Comparison of ENCODE assay signal across 10 mouse cellular contexts in the genomic region with DNA sequence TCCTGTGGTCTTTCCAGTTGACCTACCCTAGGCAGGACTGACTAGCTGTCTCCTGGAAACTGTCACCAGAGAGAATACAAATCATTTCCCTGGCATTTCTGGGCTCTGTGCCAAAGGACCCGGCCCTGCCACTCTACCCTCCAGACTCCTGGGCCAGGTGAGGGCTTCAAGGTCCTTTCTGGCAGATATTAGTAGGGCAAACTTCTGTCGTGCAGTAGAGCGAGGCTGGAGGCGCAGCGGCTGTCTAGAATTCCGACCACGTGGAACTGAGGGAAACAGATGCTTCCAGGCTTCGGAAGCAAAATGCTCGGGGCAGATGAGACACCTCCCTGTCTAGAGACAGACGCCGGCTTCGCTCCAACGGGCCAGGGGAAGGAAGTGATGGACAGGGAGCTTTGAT. TPM values are rescaled to one million over a fixed set of nuclear protein-coding genes. Genes with fewer than 3 reads are reported as not detected.
DNase-seq lines count a peak whose midpoint lies in the region; ATAC-seq and TF ChIP-seq lines count a peak whose summit lies in the region.
"Had no signal": no experiment of that assay in that cellular context is flagged by ENCODE, and none has a peak within 500 bp of the region (broad histone marks: within the 10 kb centered on the region; RNA-seq: fewer than 3 reads in every experiment).

No protein-coding gene starts in this region.

- no peak overlapping the region for H3K27ac ChIP-seq in liver, adult 2 months (replicated peaks; ENCODE audit: insufficient read depth, low read depth, low read length)
- no peak overlapping the region for H3K27ac ChIP-seq in liver, embryonic 11.5 days (ENCODE audit: low read depth, low read length)
- H3K27ac ChIP-seq in hindbrain, postnatal 0 days, result no peak overlapping the region
- H3K27ac ChIP-seq in lung, embryonic 14.5 days (ENCODE audit: low read depth), result no peak overlapping the region
- H3K27ac ChIP-seq: embryonic facial prominence, embryonic 12.5 days; heart, embryonic 15.5 days; liver, embryonic 15.5 days had no signal

- no peaks in the 10 kb centered on the region for H3K27me3 ChIP-seq in liver, adult 2 months (ENCODE audit: control insufficient read depth, insufficient read depth, low read length)
- H3K27me3 ChIP-seq in liver, embryonic 11.5 days (replicated peaks; ENCODE audit: control insufficient read depth, insufficient read depth, low read length), result no peaks in the 10 kb centered on the region
- no peaks in the 10 kb centered on the region for H3K27me3 ChIP-seq in hindbrain, postnatal 0 days (ENCODE audit: insufficient read depth, low read length)
- no peaks in the 10 kb centered on the region for H3K27me3 ChIP-seq in lung, embryonic 14.5 days (ENCODE audit: insufficient read depth, low read length)
- H3K27me3 ChIP-seq: embryonic facial prominence, embryonic 12.5 days; heart, embryonic 15.5 days; liver, embryonic 15.5 days had no signal

- no peak for ATAC-seq in liver, embryonic 11.5 days (replicated peaks; ENCODE audit: low FRiP score)
- ATAC-seq in hindbrain, postnatal 0 days, result peak; percentile 30; the same call in 1 of the 2 replicates
- no peak for ATAC-seq in lung, embryonic 14.5 days (ENCODE audit: insufficient read depth)

- H3K4me3 ChIP-seq in liver, adult 2 months (ENCODE audit: insufficient read depth, low read depth, low read length), result no peak overlapping the region
- H3K4me3 ChIP-seq in liver, embryonic 11.5 days (ENCODE audit: low read depth, low read length), result no peak overlapping the region
- H3K4me3 ChIP-seq in hindbrain, postnatal 0 days (ENCODE audit: low read length), result no peak overlapping the region
- no peak overlapping the region for H3K4me3 ChIP-seq in lung, embryonic 14.5 days (ENCODE audit: low read depth, low read length)
- H3K4me3 ChIP-seq: embryonic facial prominence, embryonic 12.5 days; heart, embryonic 15.5 days; liver, embryonic 15.5 days had no signal

- no peak overlapping the region for H3K9ac ChIP-seq in liver, adult 2 months (ENCODE audit: low read depth, low read length)
- no peak overlapping the region for H3K9ac ChIP-seq in liver, embryonic 11.5 days (ENCODE audit: low read depth, low read length)
- H3K9ac ChIP-seq in hindbrain, postnatal 0 days (replicated peaks; ENCODE audit: low read length), result no peak overlapping the region
- no peak overlapping the region for H3K9ac ChIP-seq in lung, embryonic 14.5 days
- H3K9ac ChIP-seq: embryonic facial prominence, embryonic 12.5 days; heart, embryonic 15.5 days; liver, embryonic 15.5 days had no signal

- no peak for TF ChIP-seq CTCF in liver, adult 2 months (IDR thresholded peaks at IDR 0.05; ENCODE audit: low read depth, low read length)
- no peak for TF ChIP-seq CTCF in hindbrain, postnatal 0 days (IDR thresholded peaks at IDR 0.05; ENCODE audit: low read depth)
- TF ChIP-seq CTCF in lung, embryonic 14.5 days (IDR thresholded peaks at IDR 0.05; ENCODE audit: low read depth), result no peak

- H3K4me2 ChIP-seq in liver, embryonic 11.5 days, result no peak overlapping the region
- H3K4me2 ChIP-seq in hindbrain, postnatal 0 days (ENCODE audit: low read depth, low read length), result no peak overlapping the region
- H3K4me2 ChIP-seq in lung, embryonic 14.5 days, result no peak overlapping the region
- H3K4me2 ChIP-seq: embryonic facial prominence, embryonic 12.5 days; heart, embryonic 15.5 days; liver, embryonic 15.5 days had no signal

- H3K79me2 ChIP-seq in liver, adult 2 months (ENCODE audit: control insufficient read depth, insufficient read depth, low read length), result peaks cover 7% of the 10 kb centered on the region; the same call in 1 of the 2 replicates

- peaks cover 3% of the 10 kb centered on the region for H3K4me1 ChIP-seq in liver, adult 2 months (ENCODE audit: control insufficient read depth, insufficient read depth, low read length)
- H3K4me1 ChIP-seq in liver, embryonic 11.5 days (replicated peaks; ENCODE audit: control insufficient read depth, insufficient read depth, low read length), result no peaks in the 10 kb centered on the region
- H3K4me1 ChIP-seq in hindbrain, postnatal 0 days (ENCODE audit: insufficient read depth, low read length), result peaks cover 18% of the 10 kb centered on the region
- H3K4me1 ChIP-seq in lung, embryonic 14.5 days (ENCODE audit: insufficient read depth), result peaks cover 3% of the 10 kb centered on the region; the same call in 1 of the 2 replicates
- H3K4me1 ChIP-seq: liver, embryonic 15.5 days had no signal

- H3K36me3 ChIP-seq in liver, adult 2 months (ENCODE audit: control insufficient read depth, insufficient read depth, low read length), result no peaks in the 10 kb centered on the region
- no peaks in the 10 kb centered on the region for H3K36me3 ChIP-seq in liver, embryonic 11.5 days (ENCODE audit: control insufficient read depth, insufficient read depth, low read length)
- no peaks in the 10 kb centered on the region; the same call in 1 of the 2 replicates for H3K36me3 ChIP-seq in hindbrain, postnatal 0 days (ENCODE audit: insufficient read depth, low read length)
- no peaks in the 10 kb centered on the region for H3K36me3 ChIP-seq in lung, embryonic 14.5 days (ENCODE audit: insufficient read depth)
- H3K36me3 ChIP-seq: embryonic facial prominence, embryonic 12.5 days; heart, embryonic 15.5 days; liver, embryonic 15.5 days had no signal

- TF ChIP-seq POLR2A in liver, adult 2 months (IDR thresholded peaks at IDR 0.05; ENCODE audit: extremely low read depth, insufficient read depth, low read length), result no peak

- DNase-seq in liver, adult 2 months (ENCODE audit: extremely low read depth, low read depth, low spot score), result peak; percentile 47
- DNase-seq in liver, embryonic 11.5 days (ENCODE audit: low spot score), result no peak
- peak; percentile 38 to 56 for DNase-seq in adrenal gland, postnatal 36 days
- DNase-seq in hindbrain, postnatal 0 days (ENCODE audit: low spot score), result peak; percentile 45
- peak; percentile 48 for DNase-seq in lung, embryonic 14.5 days
- DNase-seq in left cerebral cortex, adult 18-20 months (ENCODE audit: low spot score in 2 of 2), result no peak
- DNase-seq in yolk sac, embryonic 10.5 days (ENCODE audit: low spot score), result no peak

- WGBS in liver, adult 2 months, result 39% methylated on average over 13 of the region's 13 CpGs
- 74% methylated on average over 13 of the region's 13 CpGs for whole genome bisulfite sequencing in liver, embryonic 11.5 days
- WGBS in hindbrain, postnatal 0 days, result 34% methylated on average over 13 of the region's 13 CpGs
- WGBS in lung, embryonic 14.5 days, result 49% methylated on average over 13 of the region's 13 CpGs

- H3K9me3 ChIP-seq in liver, embryonic 11.5 days (ENCODE audit: control insufficient read depth, low read length), result no peaks in the 10 kb centered on the region
- no peaks in the 10 kb centered on the region for H3K9me3 ChIP-seq in hindbrain, postnatal 0 days (ENCODE audit: low read length)
- no peaks in the 10 kb centered on the region for H3K9me3 ChIP-seq in lung, embryonic 14.5 days (ENCODE audit: low read depth, low read length)
- H3K9me3 ChIP-seq: embryonic facial prominence, embryonic 12.5 days; heart, embryonic 15.5 days; liver, embryonic 15.5 days had no signal

RNA-seq across cellular contexts. Expression of a gene that starts 56.6 kb away (rescaled TPM):
- total RNA-seq in liver, adult 2 months (2014; rRNA removed), result 382 and 424 TPM in 2 replicates
- polyA plus RNA-seq in liver, adult 2 months (2012; rRNA removed), result 768 and 871 TPM in 2 replicates
- polyA plus RNA-seq in liver, embryonic 11.5 days (2014; fragmentation: Nextera tagmentation; extraction: Ambion mirVana), result 38.0 and 40.6 TPM in 2 replicates
- 1 to 10 TPM; 7.8 to 9.2 TPM for total RNA-seq in adrenal gland, postnatal 36 days (2021)
- total RNA-seq in hindbrain, postnatal 0 days (2014; rRNA removed), result 14.2 and 22.3 TPM in 2 replicates
- 10.4 and 10.8 TPM in 2 replicates for polyA plus RNA-seq in hindbrain, postnatal 0 days (2015; fragmentation: Nextera tagmentation; extraction: Ambion mirVana)
- 23.6 and 25.0 TPM in 2 replicates for polyA plus RNA-seq in lung, embryonic 14.5 days (2014; fragmentation: Nextera tagmentation; extraction: Ambion mirVana)
- total RNA-seq in left cerebral cortex, adult 18-20 months (2021), result 1 to 10 TPM; 6.3 to 6.7 TPM

Comparison
In these comparisons a context has a peak if more than half of its experiments do, and no peak if none do; other contexts are left out.
1. DNase-seq: peak in liver, adult 2 months (single experiment), adrenal gland, postnatal 36 days (2 of 2), hindbrain, postnatal 0 days (single experiment) and lung, embryonic 14.5 days (single experiment); none in liver, embryonic 11.5 days (single experiment), left cerebral cortex, adult 18-20 months (0 of 2) and yolk sac, embryonic 10.5 days (single experiment).
2. RNA of a gene that starts 56.6 kb away (total RNA-seq): 382 to 424 TPM in liver, adult 2 months; 14.2 to 22.3 TPM in hindbrain, postnatal 0 days, 7.8 to 9.2 TPM in adrenal gland, postnatal 36 days and 6.3 to 6.7 TPM in left cerebral cortex, adult 18-20 months; every median in the first group is over 10 times any median in the second.